Mouse (Mus musculus): ENCODE results near the gene Tsx. TPM values are rescaled to one million over a fixed set of nuclear protein-coding genes. Genes with fewer than 3 reads are reported as not detected.

Gene Tsx
- polyA plus RNA-seq, 1 experiment = 1.3 TPM

Other genes with a start within 250 kb of the Tsx start
- gene Nap1l2, start 227.8 kb upstream of the Tsx start, polyA plus RNA-seq (2012; rRNA removed) = 0.30 and 0.31 TPM in 2 replicates
- gene Cdx4, start 93.1 kb upstream of the Tsx start, polyA plus RNA-seq (2012; rRNA removed) = not detected in 2 replicates
- 3.4 and 3.8 TPM in 2 replicates for gene Chic1, start 58.0 kb upstream of the Tsx start, polyA plus RNA-seq (2012; rRNA removed)
- gene Gm26992, start 7.5 kb downstream of the Tsx start, polyA plus RNA-seq (2012; rRNA removed) = 0.52 and 1.1 TPM in 2 replicates
- 0.14 and 0.31 TPM in 2 replicates for gene Zcchc13, start 216.1 kb downstream of the Tsx start, polyA plus RNA-seq (2012; rRNA removed)